Mouse (Mus musculus): ENCODE results near the gene Ifnz. TPM values are rescaled to one million over a fixed set of nuclear protein-coding genes. Genes with fewer than 3 reads are reported as not detected.
"Not testable (repeated sequence)": the region's sequence is repeated elsewhere in the genome, so short reads cannot be mapped to it uniquely, and the experiment has no call there.

Ifnz gene
- polyA plus RNA-seq, 1 experiment, result not detected

DNA sequence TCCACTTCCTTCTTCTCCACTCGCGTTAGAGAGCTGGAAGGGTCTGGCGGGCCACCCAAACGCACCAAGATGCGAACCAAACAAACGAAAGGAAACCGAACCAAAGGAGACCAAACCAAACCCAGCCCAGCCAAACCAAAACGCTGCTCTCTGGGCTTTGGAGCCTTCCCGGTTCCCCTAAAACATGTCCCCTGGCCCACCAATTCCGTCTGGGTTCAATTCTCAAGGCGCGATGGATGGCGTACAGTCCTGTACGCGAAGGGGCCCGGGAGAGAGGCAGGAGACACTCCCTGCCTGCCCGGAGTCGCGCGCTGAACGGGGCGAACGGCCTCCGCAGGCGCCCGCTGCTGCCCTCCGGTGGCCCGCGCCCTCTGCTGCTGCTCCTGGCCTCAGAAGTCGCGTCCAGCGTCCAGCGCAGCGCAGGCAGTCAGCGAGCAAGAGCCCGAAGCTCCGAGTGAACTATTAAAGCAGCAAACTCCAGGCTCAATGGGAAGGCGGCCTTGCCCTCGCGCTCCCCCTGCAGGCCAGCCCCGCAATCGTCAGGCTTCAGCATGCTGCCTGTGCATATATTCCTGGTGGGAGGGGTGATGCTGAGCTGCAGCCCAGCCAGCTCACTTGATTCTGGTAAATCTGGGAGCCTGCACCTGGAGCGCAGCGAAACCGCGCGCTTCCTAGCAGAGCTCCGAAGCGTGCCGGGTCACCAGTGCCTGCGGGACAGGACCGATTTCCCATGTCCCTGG lies 12.2 kb downstream of the Ifnz start, which contains the start of gene Gm13275:
Gene Gm13275 (plus strand): TSS at position 552 of the 740 bp plus-strand sequence.
- not testable (repeated sequence) for TF ChIP-seq GATA1 (IDR thresholded peaks at IDR 0.05; ENCODE audit: low read length)

DNA sequence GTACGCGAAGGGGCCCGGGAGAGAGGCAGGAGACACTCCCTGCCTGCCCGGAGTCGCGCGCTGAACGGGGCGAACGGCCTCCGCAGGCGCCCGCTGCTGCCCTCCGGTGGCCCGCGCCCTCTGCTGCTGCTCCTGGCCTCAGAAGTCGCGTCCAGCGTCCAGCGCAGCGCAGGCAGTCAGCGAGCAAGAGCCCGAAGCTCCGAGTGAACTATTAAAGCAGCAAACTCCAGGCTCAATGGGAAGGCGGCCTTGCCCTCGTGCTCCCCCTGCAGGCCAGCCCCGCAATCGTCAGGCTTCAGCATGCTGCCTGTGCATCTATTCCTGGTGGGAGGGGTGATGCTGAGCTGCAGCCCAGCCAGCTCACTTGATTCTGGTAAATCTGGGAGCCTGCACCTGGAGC lies 15.2 kb downstream of the Ifnz start, which contains the start of gene Gm13279:
Gene Gm13279 (plus strand): TSS at position 301 of the 400 bp plus-strand sequence.
- TF ChIP-seq GATA1 (IDR thresholded peaks at IDR 0.05; ENCODE audit: low read length), result not testable (repeated sequence)

DNA sequence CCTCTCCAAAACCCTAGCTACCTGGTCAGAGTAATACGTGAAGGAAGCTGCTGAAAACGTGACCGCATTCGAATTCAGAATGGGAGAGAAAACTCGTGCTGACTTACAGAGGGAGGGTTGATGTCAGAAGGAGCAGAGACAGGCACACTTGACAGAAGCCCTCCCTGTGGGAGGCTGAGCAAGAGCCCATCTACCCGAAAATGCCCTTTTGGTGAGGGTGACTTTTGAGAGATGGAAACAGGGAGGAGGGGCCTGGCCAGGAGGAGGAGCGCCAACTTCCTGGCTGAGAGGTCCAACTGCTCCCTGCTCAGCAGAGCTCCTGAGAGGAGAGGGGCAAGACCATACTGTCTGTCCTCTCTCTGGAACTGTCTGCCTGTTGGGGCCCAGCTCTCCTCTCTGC lies 17.4 kb downstream of the Ifnz start, which contains the start of gene Gm13285:
Gene Gm13285 (plus strand): TSS at position 301 of the 400 bp plus-strand sequence.
- TF ChIP-seq GATA1 (IDR thresholded peaks at IDR 0.05; ENCODE audit: low read length), result not testable (repeated sequence)

DNA sequence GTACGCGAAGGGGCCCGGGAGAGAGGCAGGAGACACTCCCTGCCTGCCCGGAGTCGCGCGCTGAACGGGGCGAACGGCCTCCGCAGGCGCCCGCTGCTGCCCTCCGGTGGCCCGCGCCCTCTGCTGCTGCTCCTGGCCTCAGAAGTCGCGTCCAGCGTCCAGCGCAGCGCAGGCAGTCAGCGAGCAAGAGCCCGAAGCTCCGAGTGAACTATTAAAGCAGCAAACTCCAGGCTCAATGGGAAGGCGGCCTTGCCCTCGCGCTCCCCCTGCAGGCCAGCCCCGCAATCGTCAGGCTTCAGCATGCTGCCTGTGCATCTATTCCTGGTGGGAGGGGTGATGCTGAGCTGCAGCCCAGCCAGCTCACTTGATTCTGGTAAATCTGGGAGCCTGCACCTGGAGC lies 21.0 kb downstream of the Ifnz start, which contains the start of gene Gm13287:
Gene Gm13287 (plus strand): TSS at position 301 of the 400 bp plus-strand sequence.
- not testable (repeated sequence) for TF ChIP-seq GATA1 (IDR thresholded peaks at IDR 0.05; ENCODE audit: low read length)

DNA sequence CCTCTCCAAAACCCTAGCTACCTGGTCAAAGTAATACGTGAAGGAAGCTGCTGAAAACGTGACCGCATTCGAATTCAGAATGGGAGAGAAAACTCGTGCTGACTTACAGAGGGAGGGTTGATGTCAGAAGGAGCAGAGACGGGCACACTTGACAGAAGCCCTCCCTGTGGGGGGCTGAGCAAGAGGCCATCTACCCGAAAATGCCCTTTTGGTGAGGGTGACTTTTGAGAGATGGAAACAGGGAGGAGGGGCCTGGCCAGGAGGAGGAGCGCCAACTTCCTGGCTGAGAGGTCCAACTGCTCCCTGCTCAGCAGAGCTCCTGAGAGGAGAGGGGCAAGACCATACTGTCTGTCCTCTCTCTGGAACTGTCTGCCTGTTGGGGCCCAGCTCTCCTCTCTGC lies 23.3 kb downstream of the Ifnz start, which contains the start of gene Gm13288:
Gene Gm13288 (plus strand): TSS at position 301 of the 400 bp plus-strand sequence.
- not testable (repeated sequence) for TF ChIP-seq GATA1 (IDR thresholded peaks at IDR 0.05; ENCODE audit: low read length)

DNA sequence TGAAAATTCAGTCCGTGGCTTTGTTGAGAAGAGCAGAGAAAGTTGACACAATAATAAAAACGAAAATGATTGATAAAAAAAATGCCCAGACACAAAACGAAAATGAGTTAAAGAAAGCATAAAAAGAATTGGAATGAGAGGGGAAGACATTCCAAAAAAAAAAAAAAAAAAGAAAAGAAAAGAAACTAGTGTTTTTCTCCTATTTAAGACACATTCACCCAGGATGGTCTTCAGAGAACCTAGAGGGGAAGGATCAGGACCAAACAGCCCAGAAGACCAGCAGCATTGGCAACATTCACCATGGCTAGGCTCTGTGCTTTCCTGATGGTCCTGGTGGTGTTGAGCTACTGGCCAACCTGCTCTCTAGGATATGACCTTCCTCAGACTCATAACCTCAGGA lies 34.0 kb downstream of the Ifnz start, which contains the start of gene Ifna7:
Gene Ifna7 (plus strand): TSS at position 301 of the 400 bp plus-strand sequence.
- no peak for TF ChIP-seq GATA1 (IDR thresholded peaks at IDR 0.05; ENCODE audit: low read length)

DNA sequence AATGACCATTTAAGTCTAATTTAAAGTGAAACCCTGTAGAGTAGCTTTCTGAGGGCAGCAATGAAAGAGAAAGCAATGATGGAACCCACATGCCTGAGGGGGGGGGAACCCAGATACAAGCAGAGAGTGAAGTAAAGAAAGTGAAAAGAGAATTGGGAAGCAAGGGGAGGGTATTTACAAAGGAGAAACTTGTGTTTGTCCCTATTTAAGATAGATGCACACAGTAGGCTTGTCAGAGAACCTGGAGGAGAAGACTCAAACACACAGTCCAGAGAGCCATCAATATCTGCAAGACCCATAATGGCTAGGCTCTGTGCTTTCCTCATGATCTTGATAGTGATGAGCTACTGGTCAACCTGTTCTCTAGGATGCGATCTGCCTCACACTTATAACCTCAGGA lies 37.7 kb downstream of the Ifnz start, which contains the start of gene Ifna11:
Gene Ifna11 (plus strand): TSS at position 301 of the 400 bp plus-strand sequence.
- TF ChIP-seq GATA1 (IDR thresholded peaks at IDR 0.05; ENCODE audit: low read length), result no peak

DNA sequence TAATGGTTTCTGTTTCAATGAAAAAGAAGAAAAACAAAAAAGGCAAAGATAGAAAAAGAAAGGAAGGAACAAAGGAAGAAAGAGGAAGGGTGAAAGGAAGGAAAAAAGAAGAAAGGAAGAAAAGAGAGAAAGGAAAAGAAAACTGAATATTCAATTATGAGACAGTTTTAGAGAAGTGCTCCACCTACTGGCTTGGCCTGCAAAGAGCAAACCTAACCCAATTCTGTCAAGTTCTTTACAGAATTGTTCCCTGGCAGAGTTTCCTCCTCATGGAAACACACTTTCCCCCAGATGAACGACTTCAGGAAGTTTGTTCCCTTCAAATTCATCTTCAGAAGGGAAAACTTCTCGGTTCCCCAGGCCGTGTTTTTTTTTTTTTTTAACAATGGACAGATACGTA lies 41.1 kb downstream of the Ifnz start:
- no peak for TF ChIP-seq GATA1 (IDR thresholded peaks at IDR 0.05; ENCODE audit: low read length)

DNA sequence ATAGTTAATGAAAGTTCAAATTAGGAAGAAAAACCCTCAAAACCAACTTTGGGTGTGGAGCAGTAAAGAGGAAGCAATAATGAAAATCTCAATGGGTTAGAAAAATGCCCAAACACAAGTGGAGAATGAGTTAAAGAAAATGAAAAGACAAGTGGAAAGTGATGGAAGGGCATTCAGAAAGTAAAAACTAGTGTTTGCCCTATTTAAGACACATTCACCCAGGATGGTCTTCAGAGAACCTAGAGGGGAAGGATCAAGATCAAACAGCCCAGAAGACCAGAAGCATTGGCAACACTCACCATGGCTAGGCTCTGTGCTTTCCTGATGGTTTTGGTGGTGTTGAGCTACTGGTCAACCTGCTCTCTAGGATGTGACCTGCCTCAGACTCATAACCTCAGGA lies 45.2 kb downstream of the Ifnz start, which contains the start of gene Ifna6:
Gene Ifna6 (plus strand): TSS at position 301 of the 400 bp plus-strand sequence.
- TF ChIP-seq GATA1 (IDR thresholded peaks at IDR 0.05; ENCODE audit: low read length), result not testable (repeated sequence)

DNA sequence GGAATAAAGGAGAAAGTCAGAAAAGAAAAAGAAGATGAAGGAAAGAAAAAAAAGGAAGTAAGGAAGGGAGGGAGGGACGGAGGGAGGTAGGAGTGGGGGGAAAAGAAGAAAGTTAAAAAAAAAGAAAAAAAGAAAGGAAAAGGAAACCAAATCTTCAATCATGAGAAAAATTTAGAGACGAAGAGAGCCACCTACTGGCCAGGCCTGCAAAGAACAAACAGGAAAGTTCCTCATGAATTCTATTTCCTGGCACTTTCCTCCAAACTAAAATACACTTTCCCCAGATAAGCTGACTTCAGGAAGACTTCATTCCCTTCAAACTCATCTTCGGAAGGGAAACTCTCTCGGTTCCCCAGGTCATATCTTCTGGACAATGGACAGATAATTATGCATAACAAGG lies 48.6 kb downstream of the Ifnz start:
- no peak for TF ChIP-seq GATA1 (IDR thresholded peaks at IDR 0.05; ENCODE audit: low read length)

Other genes with a start within 250 kb of the Ifnz start
- not detected in 2 replicates for gene Ifna15, start 223.9 kb upstream of the Ifnz start, polyA plus RNA-seq (2012)
- gene Ifna14, start 210.3 kb upstream of the Ifnz start, polyA plus RNA-seq (2012), result not detected in 2 replicates
- not detected in 2 replicates for gene Ifna9, start 189.7 kb upstream of the Ifnz start, polyA plus RNA-seq (2012)
- gene Ifna12, start 178.8 kb upstream of the Ifnz start, polyA plus RNA-seq (2012), result not detected in 2 replicates
- gene C87499, start 147.7 kb upstream of the Ifnz start, polyA plus RNA-seq (2012), result not detected in 2 replicates
- not detected in 2 replicates for gene Ifna13, start 137.7 kb upstream of the Ifnz start, polyA plus RNA-seq (2012)
- gene Ifna16, start 105.2 kb upstream of the Ifnz start, polyA plus RNA-seq (2012), result not detected in 2 replicates
- gene Ifna2, start 98.2 kb upstream of the Ifnz start, polyA plus RNA-seq (2012), result not detected in 2 replicates
- gene Ifnab, start 90.8 kb upstream of the Ifnz start, polyA plus RNA-seq (2012), result not detected in 2 replicates
- gene Gm26566, start 60.3 kb upstream of the Ifnz start, polyA plus RNA-seq (2012), result not detected in 2 replicates
- 6.4 and 7.6 TPM in 2 replicates for gene Klhl9, start 59.7 kb upstream of the Ifnz start, polyA plus RNA-seq (2012)
- not detected in 2 replicates for gene Gm13271, start 27.3 kb upstream of the Ifnz start, polyA plus RNA-seq (2012)
- gene Gm13283, start 22.0 kb upstream of the Ifnz start, polyA plus RNA-seq (2012), result not detected in 2 replicates
- not detected in 2 replicates for gene Gm13290, start 8.3 kb upstream of the Ifnz start, polyA plus RNA-seq (2012)
- gene Gm13289, start 5.2 kb upstream of the Ifnz start, polyA plus RNA-seq (2012), result not detected in 2 replicates
- not detected in 2 replicates for gene Gm13272, start 2.3 kb upstream of the Ifnz start, polyA plus RNA-seq (2012)
- not detected in 2 replicates for gene Gm13276, start 3.6 kb downstream of the Ifnz start, polyA plus RNA-seq (2012)
- gene Gm13277, start 6.5 kb downstream of the Ifnz start, polyA plus RNA-seq (2012), result not detected in 2 replicates
- not detected in 2 replicates for gene Gm13278, start 9.4 kb downstream of the Ifnz start, polyA plus RNA-seq (2012)
- gene Gm13275, start 12.4 kb downstream of the Ifnz start, polyA plus RNA-seq (2012), result not detected in 2 replicates
- not detected in 2 replicates for gene Gm13279, start 15.3 kb downstream of the Ifnz start, polyA plus RNA-seq (2012)
- gene Gm13285, start 17.5 kb downstream of the Ifnz start, polyA plus RNA-seq (2012), result not detected in 2 replicates
- not detected in 2 replicates for gene Gm13287, start 21.1 kb downstream of the Ifnz start, polyA plus RNA-seq (2012)
- gene Gm13288, start 23.4 kb downstream of the Ifnz start, polyA plus RNA-seq (2012), result not detected in 2 replicates
- not detected in 2 replicates for gene Ifna7, start 34.1 kb downstream of the Ifnz start, polyA plus RNA-seq (2012)
- not detected in 2 replicates for gene Ifna11, start 37.8 kb downstream of the Ifnz start, polyA plus RNA-seq (2012)
- gene Ifna6, start 45.3 kb downstream of the Ifnz start, polyA plus RNA-seq (2012), result not detected in 2 replicates
- gene Ifna5, start 53.4 kb downstream of the Ifnz start, polyA plus RNA-seq (2012), result not detected in 2 replicates
- not detected in 2 replicates for gene Ifna4, start 59.7 kb downstream of the Ifnz start, polyA plus RNA-seq (2012)
- not detected in 2 replicates for gene Ifna1, start 68.0 kb downstream of the Ifnz start, polyA plus RNA-seq (2012)
- not detected in 2 replicates for gene Ifne, start 98.1 kb downstream of the Ifnz start, polyA plus RNA-seq (2012)

Measured in G1E-ER4 (cell line).